Mouse (Mus musculus): Measurements from ENCODE around the gene Ranbp10. TPM values are rescaled to one million over a fixed set of nuclear protein-coding genes. Genes with fewer than 3 reads are reported as not detected.

The Ranbp10 gene
- polyA plus RNA-seq, 1 experiment from 2014 or later, result 12.5 TPM

GRCm38 (mm10) chr8:105768485-105769257, 58.5 kb downstream of the Ranbp10 start:
- H3K4me1 ChIP-seq (ENCODE audit: control insufficient read depth, insufficient read depth, low read length), result no peaks in the 10 kb centered on the region
- DNase-seq (no peak), ATAC-seq (ENCODE audit: low FRiP score, low TSS enrichment) (no peak)
- H3K27ac ChIP-seq (replicated peaks; ENCODE audit: low read depth, low read length), result no peak overlapping the region
- no peak overlapping the region for H3K4me3 ChIP-seq (replicated peaks; ENCODE audit: low read depth, low read length)
- H3K36me3 ChIP-seq (ENCODE audit: control insufficient read depth, insufficient read depth, low read length), result peaks cover 56% of the 10 kb centered on the region
- H3K4me2 ChIP-seq (ENCODE audit: low read length), result no peak overlapping the region
- no peak overlapping the region for H3K9ac ChIP-seq (replicated peaks; ENCODE audit: low read length)
- H3K9me3 ChIP-seq (ENCODE audit: control insufficient read depth, low read length), result no peaks in the 10 kb centered on the region
- 95% methylated on average over 5 of the region's 5 CpGs for WGBS
- H3K27me3 ChIP-seq (ENCODE audit: control insufficient read depth, insufficient read depth, low read length), result no peaks in the 10 kb centered on the region

DNA sequence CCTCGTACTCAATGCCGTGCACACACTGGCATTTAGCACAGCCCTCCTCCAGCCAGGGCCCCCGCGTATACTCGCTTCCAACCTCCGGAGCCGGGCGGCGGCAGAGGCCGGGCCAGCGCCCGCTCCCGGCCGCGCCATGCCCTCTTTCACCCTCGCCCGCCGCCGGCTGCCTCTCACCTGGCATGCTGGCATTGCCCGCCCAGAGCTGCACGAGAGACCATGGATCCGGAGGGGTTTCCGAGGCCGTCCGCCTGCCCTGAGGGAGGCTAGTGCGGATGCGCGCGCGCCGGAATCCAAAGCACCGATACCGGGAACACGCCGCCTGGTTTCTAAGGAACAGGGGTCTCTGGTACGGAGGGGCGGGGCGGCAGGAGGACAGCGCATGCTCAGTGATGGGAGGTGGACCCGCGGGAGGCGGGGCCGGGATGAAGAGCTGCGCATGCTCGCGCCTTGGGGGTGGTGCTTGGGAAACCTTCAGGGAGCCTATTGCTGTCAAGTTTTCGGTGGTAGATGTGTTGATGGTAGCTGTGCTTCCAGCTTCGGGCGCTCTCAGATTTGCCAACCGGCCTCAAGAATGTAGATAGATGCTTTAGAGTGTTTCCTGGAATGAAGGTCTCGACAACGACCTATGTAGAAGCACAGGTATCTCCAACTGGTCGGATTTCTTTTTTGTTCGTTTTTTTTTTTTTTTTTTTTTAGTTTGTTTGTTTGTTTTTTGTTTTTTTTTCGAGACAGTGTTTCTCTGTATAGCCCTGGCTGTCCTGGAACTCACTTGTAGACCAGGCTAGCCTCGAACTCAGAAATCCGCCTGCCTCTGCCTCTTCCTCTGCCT, 68.7 kb downstream of the Ranbp10 start, which contains the start of gene Gfod2:
Gfod2 (minus strand) TSS at position 388 of the 832 bp plus-strand sequence.
- no peaks in the 10 kb centered on the region for H3K9me3 ChIP-seq (ENCODE audit: control insufficient read depth, low read length)
- peaks cover 12% of the 10 kb centered on the region for H3K4me1 ChIP-seq (ENCODE audit: control insufficient read depth, insufficient read depth, low read length)
- H3K9ac ChIP-seq (replicated peaks; ENCODE audit: low read length), result peak within 1 kb of the TSS; percentile 89
- H3K4me3 ChIP-seq (replicated peaks; ENCODE audit: low read depth, low read length), result peak within 1 kb of the TSS; percentile 90
- H3K27me3 ChIP-seq (ENCODE audit: control insufficient read depth, insufficient read depth, low read length), result no peaks in the 10 kb centered on the region
- H3K27ac ChIP-seq (replicated peaks; ENCODE audit: low read depth, low read length), result peak within 1 kb of the TSS; percentile 92
- peak; percentile 97 for ATAC-seq (ENCODE audit: low FRiP score, low TSS enrichment)
- peak within 1 kb of the TSS; percentile 63 for H3K4me2 ChIP-seq (ENCODE audit: low read length)
- WGBS, result 3% methylated on average over 56 of the region's 57 CpGs
- H3K36me3 ChIP-seq (ENCODE audit: control insufficient read depth, insufficient read depth, low read length), result no peaks in the 10 kb centered on the region
- peak; percentile 99 for DNase-seq

- Histone ChIP-seq H3K4me2 (ENCODE audit: low read length) (peak overlapping the region; percentile 63), H3K9ac (replicated peaks; ENCODE audit: low read length) (peak overlapping the region; percentile 89), H3K27ac (replicated peaks; ENCODE audit: low read depth, low read length) (peak overlapping the region; percentile 92), H3K36me3 (ENCODE audit: control insufficient read depth, insufficient read depth, low read length) (no peaks in the 10 kb centered on the region), H3K27me3 (ENCODE audit: control insufficient read depth, insufficient read depth, low read length) (no peaks in the 10 kb centered on the region), H3K4me1 (ENCODE audit: control insufficient read depth, insufficient read depth, low read length) (peaks cover 12% of the 10 kb centered on the region), H3K4me3 (replicated peaks; ENCODE audit: low read depth, low read length) (peak overlapping the region; percentile 90), H3K9me3 (ENCODE audit: control insufficient read depth, low read length) (no peaks in the 10 kb centered on the region)
- DNase-seq, result no peak
- WGBS, result 3% methylated on average over 12 of the region's 12 CpGs
- no peak; the same call in 1 of the 2 replicates for ATAC-seq (ENCODE audit: low FRiP score, low TSS enrichment)
Observed at GRCm38 (mm10) chr8:105757796-105758276, 69.3 kb downstream of the Ranbp10 start.

DNA sequence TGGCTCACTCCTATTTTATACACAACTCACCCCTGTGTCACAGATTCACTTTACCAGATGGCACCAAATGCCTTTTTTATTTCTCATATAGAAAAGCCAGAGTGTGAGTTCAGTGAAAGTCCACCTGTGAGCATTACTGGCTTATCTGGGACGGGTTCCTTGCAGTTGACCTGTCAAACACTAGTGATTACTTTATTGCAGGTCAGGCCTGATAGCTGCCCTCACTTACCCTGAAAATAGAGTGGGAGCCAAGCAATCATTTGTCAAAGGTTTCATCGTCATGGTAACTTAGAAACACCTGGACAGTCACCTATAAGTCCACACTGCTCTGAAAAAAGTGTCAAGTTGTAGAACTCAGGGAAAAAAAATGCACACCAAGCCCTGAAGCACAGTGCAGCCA, 72.5 kb downstream of the Ranbp10 start:
- Histone ChIP-seq H3K27me3 (ENCODE audit: control insufficient read depth, insufficient read depth, low read length) (no peaks in the 10 kb centered on the region), H3K4me2 (ENCODE audit: low read length) (no peak overlapping the region), H3K4me3 (replicated peaks; ENCODE audit: low read depth, low read length) (no peak overlapping the region), H3K36me3 (ENCODE audit: control insufficient read depth, insufficient read depth, low read length) (0 out of 2 replicates have a peak, but pooled peaks cover 2% of the 10 kb centered on the region), H3K4me1 (ENCODE audit: control insufficient read depth, insufficient read depth, low read length) (peaks cover 24% of the 10 kb centered on the region), H3K9ac (replicated peaks; ENCODE audit: low read length) (no peak overlapping the region), H3K27ac (replicated peaks; ENCODE audit: low read depth, low read length) (no peak overlapping the region), H3K9me3 (ENCODE audit: control insufficient read depth, low read length) (no peaks in the 10 kb centered on the region)
- ATAC-seq (ENCODE audit: low FRiP score, low TSS enrichment) (no peak), DNase-seq (no peak)
- 84% methylated on average over 2 of the region's 2 CpGs for WGBS

- ATAC-seq (ENCODE audit: low FRiP score, low TSS enrichment), result no peak
- 65% methylated on average over 2 of the region's 2 CpGs for WGBS
- peaks cover 27% of the 10 kb centered on the region for H3K4me1 ChIP-seq (ENCODE audit: control insufficient read depth, insufficient read depth, low read length)
Observed at GRCm38 (mm10) chr8:105753916-105754315, 73.2 kb downstream of the Ranbp10 start.

DNA sequence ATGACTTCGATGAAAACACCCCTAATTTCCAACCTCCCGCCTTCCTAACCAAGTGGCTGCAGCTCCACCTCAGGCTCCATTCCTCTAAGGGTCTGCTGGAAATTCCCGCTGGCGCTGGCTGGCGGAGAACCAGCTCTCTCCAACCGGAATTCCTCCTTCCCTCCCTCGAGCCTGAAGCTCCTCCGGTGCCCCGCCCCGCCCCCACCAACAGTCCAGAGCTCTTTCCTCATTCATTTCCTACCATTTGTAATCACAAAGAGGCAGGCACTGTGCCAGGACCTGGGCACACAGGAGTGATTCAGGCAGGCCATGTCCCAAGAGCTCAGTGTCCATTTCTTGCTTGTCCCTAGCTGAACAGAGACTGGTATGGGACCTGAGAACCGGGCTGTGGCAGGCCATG, 76.5 kb downstream of the Ranbp10 start:
- Histone ChIP-seq H3K4me1 (ENCODE audit: control insufficient read depth, insufficient read depth, low read length) (peaks cover 15% of the 10 kb centered on the region), H3K27me3 (ENCODE audit: control insufficient read depth, insufficient read depth, low read length) (no peaks in the 10 kb centered on the region), H3K4me2 (ENCODE audit: low read length) (peak overlapping the region; percentile 28), H3K4me3 (replicated peaks; ENCODE audit: low read depth, low read length) (no peak overlapping the region; the same call in 1 of the 2 replicates), H3K9me3 (ENCODE audit: control insufficient read depth, low read length) (no peaks in the 10 kb centered on the region), H3K27ac (replicated peaks; ENCODE audit: low read depth, low read length) (0 out of 2 replicates have a peak overlapping the region, but pooled peaks have one; percentile 2), H3K36me3 (ENCODE audit: control insufficient read depth, insufficient read depth, low read length) (peaks cover 6% of the 10 kb centered on the region; the same call in 1 of the 2 replicates), H3K9ac (replicated peaks; ENCODE audit: low read length) (no peak overlapping the region)
- 12% methylated on average over 11 of the region's 11 CpGs for WGBS
- DNase-seq, result peak; percentile 77
- ATAC-seq (ENCODE audit: low FRiP score, low TSS enrichment), result no peak

More at GRCm38 (mm10) chr8:105753916-105754315, 73.2 kb downstream of the Ranbp10 start:
- Histone ChIP-seq H3K9me3 (ENCODE audit: control insufficient read depth, low read length) (no peaks in the 10 kb centered on the region), H3K27ac (replicated peaks; ENCODE audit: low read depth, low read length) (no peak overlapping the region), H3K36me3 (ENCODE audit: control insufficient read depth, insufficient read depth, low read length) (0 out of 2 replicates have a peak, but pooled peaks cover 2% of the 10 kb centered on the region), H3K27me3 (ENCODE audit: control insufficient read depth, insufficient read depth, low read length) (no peaks in the 10 kb centered on the region), H3K4me2 (ENCODE audit: low read length) (no peak overlapping the region), H3K4me3 (replicated peaks; ENCODE audit: low read depth, low read length) (no peak overlapping the region), H3K9ac (replicated peaks; ENCODE audit: low read length) (no peak overlapping the region)
- DNase-seq, result no peak

DNA sequence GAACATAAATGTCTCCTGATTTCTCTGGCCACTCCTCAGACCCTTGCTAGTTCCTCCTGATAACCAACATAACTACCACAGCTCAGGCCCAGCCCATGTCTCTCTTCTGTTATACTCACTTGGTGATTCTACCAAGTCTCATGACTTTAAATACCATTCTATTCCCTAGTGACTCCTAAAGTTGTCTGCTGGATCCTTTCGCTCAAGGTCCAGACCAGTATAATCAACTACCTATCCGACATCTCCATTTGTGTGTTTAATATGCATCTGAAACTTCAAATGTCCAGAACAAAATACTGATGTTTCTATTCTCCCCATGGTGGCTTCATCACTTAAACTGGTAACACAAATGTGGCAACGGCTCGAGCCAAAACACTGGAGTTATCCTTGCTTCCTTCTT, 83.8 kb downstream of the Ranbp10 start:
- no peak overlapping the region for H3K4me2 ChIP-seq (ENCODE audit: low read length)
- no peak overlapping the region for H3K9ac ChIP-seq (replicated peaks; ENCODE audit: low read length)
- no peak overlapping the region for H3K27ac ChIP-seq (replicated peaks; ENCODE audit: low read depth, low read length)
- H3K36me3 ChIP-seq (ENCODE audit: control insufficient read depth, insufficient read depth, low read length), result peaks cover 6% of the 10 kb centered on the region; the same call in 1 of the 2 replicates
- DNase-seq, result no peak
- no peaks in the 10 kb centered on the region for H3K4me1 ChIP-seq (ENCODE audit: control insufficient read depth, insufficient read depth, low read length)
- no peaks in the 10 kb centered on the region for H3K27me3 ChIP-seq (ENCODE audit: control insufficient read depth, insufficient read depth, low read length)
- H3K4me3 ChIP-seq (replicated peaks; ENCODE audit: low read depth, low read length), result no peak overlapping the region
- WGBS, result 92% methylated on average over 4 of the region's 4 CpGs
- H3K9me3 ChIP-seq (ENCODE audit: control insufficient read depth, low read length), result no peaks in the 10 kb centered on the region
- ATAC-seq (ENCODE audit: low FRiP score, low TSS enrichment), result no peak

- 93% methylated on average over 5 of the region's 5 CpGs for WGBS
- H3K4me1 ChIP-seq (ENCODE audit: control insufficient read depth, insufficient read depth, low read length), result no peaks in the 10 kb centered on the region
- H3K9me3 ChIP-seq (ENCODE audit: control insufficient read depth, low read length), result no peaks in the 10 kb centered on the region
- H3K4me3 ChIP-seq (replicated peaks; ENCODE audit: low read depth, low read length), result no peak overlapping the region
- H3K4me2 ChIP-seq (ENCODE audit: low read length), result no peak overlapping the region
- ATAC-seq (ENCODE audit: low FRiP score, low TSS enrichment) (no peak), DNase-seq (no peak)
- no peak overlapping the region for H3K9ac ChIP-seq (replicated peaks; ENCODE audit: low read length)
- H3K27ac ChIP-seq (replicated peaks; ENCODE audit: low read depth, low read length), result no peak overlapping the region
- no peaks in the 10 kb centered on the region for H3K27me3 ChIP-seq (ENCODE audit: control insufficient read depth, insufficient read depth, low read length)
- 0 out of 2 replicates have a peak, but pooled peaks cover 3% of the 10 kb centered on the region for H3K36me3 ChIP-seq (ENCODE audit: control insufficient read depth, insufficient read depth, low read length)
Observed at GRCm38 (mm10) chr8:105739216-105739615, 87.9 kb downstream of the Ranbp10 start.

All from midbrain, embryonic 14.5 days (tissue).